Mouse (Mus musculus): Measurements from ENCODE around the gene Olfr1143. TPM values are rescaled to one million over a fixed set of nuclear protein-coding genes. Genes with fewer than 3 reads are reported as not detected.

Gene Olfr1143
- polyA plus RNA-seq (2015; fragmentation: Nextera tagmentation; extraction: Ambion mirVana): not detected in 2 replicates

DNA sequence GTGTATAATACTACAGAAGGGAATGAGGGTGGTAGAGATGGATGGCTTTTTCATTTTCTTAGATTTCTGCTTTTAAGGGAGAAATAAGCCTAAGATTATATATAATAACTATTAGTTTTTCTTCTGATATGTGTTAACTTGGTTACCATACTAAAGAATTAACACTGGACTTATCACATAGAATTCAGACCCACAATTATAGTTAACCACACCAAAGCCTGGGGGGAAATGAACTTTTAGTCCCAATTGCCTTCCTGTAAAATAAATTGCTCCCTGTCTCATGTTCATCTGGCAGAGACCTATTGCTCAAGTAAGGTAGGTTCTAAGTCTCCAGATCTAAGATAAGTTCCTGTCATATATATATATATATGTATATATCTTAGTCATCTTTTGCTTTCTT lies at the start of gene Olfr1143:
TSS of gene Olfr1143 (plus strand) at position 301 of the 400 bp plus-strand sequence.
- no peak within 1 kb of the TSS for H3K9ac ChIP-seq (ENCODE audit: low read depth, low read length)
- H3K36me3 ChIP-seq (ENCODE audit: control insufficient read depth, insufficient read depth, low read length): no peaks in the 10 kb centered on the region
- H3K9me3 ChIP-seq (replicated peaks; ENCODE audit: control insufficient read depth, low read length, poor library complexity, severe bottlenecking): no peaks in the 10 kb centered on the region
- no peak within 1 kb of the TSS for H3K4me2 ChIP-seq (ENCODE audit: low read length)
- no peaks in the 10 kb centered on the region for H3K27me3 ChIP-seq (ENCODE audit: control insufficient read depth, insufficient read depth, low read depth, low read length)
- no peak within 1 kb of the TSS for H3K27ac ChIP-seq (ENCODE audit: low read length)
- no peak for ATAC-seq
- no peak within 1 kb of the TSS for H3K4me3 ChIP-seq (ENCODE audit: low read depth, low read length)
- no peaks in the 10 kb centered on the region for H3K4me1 ChIP-seq (ENCODE audit: control insufficient read depth, insufficient read depth, low read length)

DNA sequence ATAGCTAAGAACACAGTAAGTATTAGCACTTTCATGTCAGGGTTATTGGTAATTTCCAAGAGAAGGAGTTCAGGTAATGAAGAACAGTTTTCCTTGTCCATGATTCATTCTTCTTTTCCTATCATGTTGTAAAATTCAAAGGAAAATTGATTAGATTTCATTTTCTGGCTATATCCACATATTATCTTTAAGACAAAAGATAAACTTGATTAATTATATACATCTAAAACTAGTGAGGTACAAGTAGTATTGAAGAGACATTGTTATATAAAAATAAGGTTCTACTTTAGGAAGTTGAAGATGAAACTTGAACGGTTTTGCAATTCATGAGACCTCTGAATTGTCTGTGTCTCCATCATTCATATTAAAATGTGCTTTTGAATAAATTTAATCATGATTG lies 46.5 kb upstream of the Olfr1143 start, which contains the start of gene Olfr1141:
TSS of gene Olfr1141 (minus strand) at position 101 of the 400 bp plus-strand sequence.
- H3K27ac ChIP-seq (ENCODE audit: low read length): no peak within 1 kb of the TSS
- H3K27me3 ChIP-seq (ENCODE audit: control insufficient read depth, insufficient read depth, low read depth, low read length): no peaks in the 10 kb centered on the region
- no peaks in the 10 kb centered on the region for H3K4me1 ChIP-seq (ENCODE audit: control insufficient read depth, insufficient read depth, low read length)
- WGBS: 90% methylated on average over 1 of the region's 1 CpGs
- no peak within 1 kb of the TSS for H3K4me3 ChIP-seq (ENCODE audit: low read depth, low read length)
- no peak within 1 kb of the TSS for H3K4me2 ChIP-seq (ENCODE audit: low read length)
- no peak for ATAC-seq
- no peak within 1 kb of the TSS for H3K9ac ChIP-seq (ENCODE audit: low read depth, low read length)
- H3K9me3 ChIP-seq (replicated peaks; ENCODE audit: control insufficient read depth, low read length, poor library complexity, severe bottlenecking): no peaks in the 10 kb centered on the region
- no peaks in the 10 kb centered on the region for H3K36me3 ChIP-seq (ENCODE audit: control insufficient read depth, insufficient read depth, low read length)

DNA sequence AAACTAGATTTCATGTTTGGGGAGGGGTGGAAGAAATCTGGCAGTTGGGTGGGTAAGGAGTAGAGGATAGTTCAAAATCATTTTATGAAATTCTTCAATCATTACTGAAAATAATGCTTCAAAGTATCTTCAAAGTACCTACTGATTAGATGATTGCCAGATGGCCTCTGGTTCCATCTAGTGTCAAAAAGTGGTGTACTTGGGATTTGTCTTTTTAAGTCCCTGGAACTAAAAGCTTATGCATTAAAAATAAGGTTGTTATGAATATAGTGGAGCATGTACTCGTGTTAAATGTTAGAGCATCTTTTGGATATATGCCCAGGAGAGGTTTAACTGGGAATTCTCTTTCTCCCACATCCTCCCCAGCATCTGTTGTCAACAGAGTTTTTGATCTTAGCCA lies 24.2 kb upstream of the Olfr1143 start:
- H3K4me1 ChIP-seq (ENCODE audit: control insufficient read depth, insufficient read depth, low read length): no peaks in the 10 kb centered on the region
- H3K27me3 ChIP-seq (ENCODE audit: control insufficient read depth, insufficient read depth, low read depth, low read length): no peaks in the 10 kb centered on the region
- H3K27ac ChIP-seq (ENCODE audit: low read length): no peak overlapping the region
- no peak overlapping the region for H3K4me2 ChIP-seq (ENCODE audit: low read length)
- H3K9me3 ChIP-seq (replicated peaks; ENCODE audit: control insufficient read depth, low read length, poor library complexity, severe bottlenecking): no peaks in the 10 kb centered on the region
- H3K36me3 ChIP-seq (ENCODE audit: control insufficient read depth, insufficient read depth, low read length): no peaks in the 10 kb centered on the region
- 47% methylated on average over 1 of the region's 1 CpGs for WGBS
- H3K9ac ChIP-seq (ENCODE audit: low read depth, low read length): no peak overlapping the region
- ATAC-seq: no peak
- H3K4me3 ChIP-seq (ENCODE audit: low read depth, low read length): no peak overlapping the region

- H3K4me2 ChIP-seq (ENCODE audit: low read length): no peak within 1 kb of the TSS
- H3K9ac ChIP-seq (ENCODE audit: low read depth, low read length): no peak within 1 kb of the TSS
- ATAC-seq: no peak
- H3K27me3 ChIP-seq (ENCODE audit: control insufficient read depth, insufficient read depth, low read depth, low read length): no peaks in the 10 kb centered on the region
- H3K27ac ChIP-seq (ENCODE audit: low read length): no peak within 1 kb of the TSS
- 77% methylated on average over 4 of the region's 4 CpGs for WGBS
- no peaks in the 10 kb centered on the region for H3K36me3 ChIP-seq (ENCODE audit: control insufficient read depth, insufficient read depth, low read length)
- H3K4me1 ChIP-seq (ENCODE audit: control insufficient read depth, insufficient read depth, low read length): no peaks in the 10 kb centered on the region
- H3K4me3 ChIP-seq (ENCODE audit: low read depth, low read length): no peak within 1 kb of the TSS
- H3K9me3 ChIP-seq (replicated peaks; ENCODE audit: control insufficient read depth, low read length, poor library complexity, severe bottlenecking): no peaks in the 10 kb centered on the region
These were observed 21.2 kb upstream of the Olfr1143 start, which contains the start of gene Olfr152 for GRCm38 (mm10) chr2:87779183-87779582. TSS of gene Olfr152 (plus strand) at chr2:87779483.

- no peak within 1 kb of the TSS for H3K27ac ChIP-seq (ENCODE audit: low read length)
- no peaks in the 10 kb centered on the region for H3K36me3 ChIP-seq (ENCODE audit: control insufficient read depth, insufficient read depth, low read length)
- no peaks in the 10 kb centered on the region for H3K27me3 ChIP-seq (ENCODE audit: control insufficient read depth, insufficient read depth, low read depth, low read length)
- H3K9me3 ChIP-seq (replicated peaks; ENCODE audit: control insufficient read depth, low read length, poor library complexity, severe bottlenecking): no peaks in the 10 kb centered on the region
- H3K9ac ChIP-seq (ENCODE audit: low read depth, low read length): no peak within 1 kb of the TSS
- no peak within 1 kb of the TSS for H3K4me3 ChIP-seq (ENCODE audit: low read depth, low read length)
- ATAC-seq: no peak
- WGBS: 78% methylated on average over 1 of the region's 1 CpGs
- H3K4me1 ChIP-seq (ENCODE audit: control insufficient read depth, insufficient read depth, low read length): no peaks in the 10 kb centered on the region
- H3K4me2 ChIP-seq (ENCODE audit: low read length): no peak within 1 kb of the TSS
These were observed 9.1 kb downstream of the Olfr1143 start, which contains the start of gene Olfr1145 for GRCm38 (mm10) chr2:87809522-87809921. TSS of gene Olfr1145 (plus strand) at chr2:87809822.

GRCm38 (mm10) chr2:87830233-87830632 lies 29.8 kb downstream of the Olfr1143 start, which contains the start of gene Olfr1148:
TSS of gene Olfr1148 (plus strand) at chr2:87830533.
- Histone ChIP-seq H3K27me3 (ENCODE audit: control insufficient read depth, insufficient read depth, low read depth, low read length) (no peaks in the 10 kb centered on the region), H3K27ac (ENCODE audit: low read length) (no peak within 1 kb of the TSS), H3K36me3 (ENCODE audit: control insufficient read depth, insufficient read depth, low read length) (no peaks in the 10 kb centered on the region), H3K9ac (ENCODE audit: low read depth, low read length) (no peak within 1 kb of the TSS), H3K9me3 (replicated peaks; ENCODE audit: control insufficient read depth, low read length, poor library complexity, severe bottlenecking) (no peaks in the 10 kb centered on the region), H3K4me3 (ENCODE audit: low read depth, low read length) (no peak within 1 kb of the TSS), H3K4me1 (ENCODE audit: control insufficient read depth, insufficient read depth, low read length) (no peaks in the 10 kb centered on the region), H3K4me2 (ENCODE audit: low read length) (no peak within 1 kb of the TSS)
- WGBS: 97% methylated on average over 1 of the region's 1 CpGs
- ATAC-seq: no peak

DNA sequence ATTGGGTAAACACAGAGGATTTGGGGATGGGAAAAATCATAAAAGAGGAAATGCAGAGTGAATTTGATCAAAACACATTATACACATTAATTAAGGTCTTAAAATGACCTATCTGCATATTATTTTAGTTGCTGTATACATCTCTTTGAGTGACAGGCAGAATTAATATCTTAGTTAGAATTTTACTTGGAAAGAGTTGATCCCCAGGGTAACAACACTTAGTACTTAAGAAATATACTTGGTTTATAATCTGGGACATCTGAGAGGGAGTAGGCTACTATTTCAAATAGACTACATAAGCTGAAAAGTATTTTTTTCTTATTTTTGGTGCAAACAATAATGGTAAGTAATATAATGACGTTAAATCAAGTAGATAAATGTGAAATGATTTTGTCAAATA lies 43.3 kb downstream of the Olfr1143 start, which contains the start of gene Olfr1150-ps1:
TSS of gene Olfr1150-ps1 (plus strand) at position 301 of the 400 bp plus-strand sequence.
- no peak within 1 kb of the TSS for H3K4me2 ChIP-seq (ENCODE audit: low read length)
- no peaks in the 10 kb centered on the region for H3K9me3 ChIP-seq (replicated peaks; ENCODE audit: control insufficient read depth, low read length, poor library complexity, severe bottlenecking)
- no peak within 1 kb of the TSS for H3K4me3 ChIP-seq (ENCODE audit: low read depth, low read length)
- H3K36me3 ChIP-seq (ENCODE audit: control insufficient read depth, insufficient read depth, low read length): no peaks in the 10 kb centered on the region
- H3K4me1 ChIP-seq (ENCODE audit: control insufficient read depth, insufficient read depth, low read length): no peaks in the 10 kb centered on the region
- H3K27me3 ChIP-seq (ENCODE audit: control insufficient read depth, insufficient read depth, low read depth, low read length): no peaks in the 10 kb centered on the region
- WGBS: 86% methylated on average over 1 of the region's 1 CpGs
- no peak within 1 kb of the TSS for H3K9ac ChIP-seq (ENCODE audit: low read depth, low read length)
- no peak within 1 kb of the TSS for H3K27ac ChIP-seq (ENCODE audit: low read length)
- no peak for ATAC-seq

Other genes starting within 250 kb of the Olfr1143 start
- gene Olfr1129, start 226.7 kb upstream of the Olfr1143 start, polyA plus RNA-seq (2015; fragmentation: Nextera tagmentation; extraction: Ambion mirVana): not detected in 2 replicates
- not detected in 2 replicates for gene Olfr1130, start 194.4 kb upstream of the Olfr1143 start, polyA plus RNA-seq (2015; fragmentation: Nextera tagmentation; extraction: Ambion mirVana)
- gene Olfr1131, start 173.5 kb upstream of the Olfr1143 start, polyA plus RNA-seq (2015; fragmentation: Nextera tagmentation; extraction: Ambion mirVana): not detected in 2 replicates
- not detected in 2 replicates for gene Olfr1132, start 163.1 kb upstream of the Olfr1143 start, polyA plus RNA-seq (2015; fragmentation: Nextera tagmentation; extraction: Ambion mirVana)
- gene Olfr1133, start 153.2 kb upstream of the Olfr1143 start, polyA plus RNA-seq (2015; fragmentation: Nextera tagmentation; extraction: Ambion mirVana): not detected in 2 replicates
- gene Olfr1134, start 142.1 kb upstream of the Olfr1143 start, polyA plus RNA-seq (2015; fragmentation: Nextera tagmentation; extraction: Ambion mirVana): not detected in 2 replicates
- gene Olfr1135, start 126.9 kb upstream of the Olfr1143 start, polyA plus RNA-seq (2015; fragmentation: Nextera tagmentation; extraction: Ambion mirVana): not detected in 2 replicates
- not detected in 2 replicates for gene Olfr1136, start 106.6 kb upstream of the Olfr1143 start, polyA plus RNA-seq (2015; fragmentation: Nextera tagmentation; extraction: Ambion mirVana)
- not detected in 2 replicates for gene Olfr1137, start 87.4 kb upstream of the Olfr1143 start, polyA plus RNA-seq (2015; fragmentation: Nextera tagmentation; extraction: Ambion mirVana)
- gene Olfr1138, start 60.6 kb upstream of the Olfr1143 start, polyA plus RNA-seq (2015; fragmentation: Nextera tagmentation; extraction: Ambion mirVana): not detected in 2 replicates
- not detected in 2 replicates for gene Olfr1140, start 56.8 kb upstream of the Olfr1143 start, polyA plus RNA-seq (2015; fragmentation: Nextera tagmentation; extraction: Ambion mirVana)
- not detected in 2 replicates for gene Olfr1141, start 46.6 kb upstream of the Olfr1143 start, polyA plus RNA-seq (2015; fragmentation: Nextera tagmentation; extraction: Ambion mirVana)
- gene Olfr152, start 21.1 kb upstream of the Olfr1143 start, polyA plus RNA-seq (2015; fragmentation: Nextera tagmentation; extraction: Ambion mirVana): not detected in 2 replicates
- gene Olfr1145, start 9.2 kb downstream of the Olfr1143 start, polyA plus RNA-seq (2015; fragmentation: Nextera tagmentation; extraction: Ambion mirVana): not detected in 2 replicates
- not detected in 2 replicates for gene Olfr1148, start 29.9 kb downstream of the Olfr1143 start, polyA plus RNA-seq (2015; fragmentation: Nextera tagmentation; extraction: Ambion mirVana)
- not detected in 2 replicates for gene Olfr1150-ps1, start 43.4 kb downstream of the Olfr1143 start, polyA plus RNA-seq (2015; fragmentation: Nextera tagmentation; extraction: Ambion mirVana)
- gene Olfr1151, start 55.3 kb downstream of the Olfr1143 start, polyA plus RNA-seq (2015; fragmentation: Nextera tagmentation; extraction: Ambion mirVana): not detected in 2 replicates
- gene Olfr1152, start 65.9 kb downstream of the Olfr1143 start, polyA plus RNA-seq (2015; fragmentation: Nextera tagmentation; extraction: Ambion mirVana): not detected in 2 replicates
- gene Olfr1153, start 94.4 kb downstream of the Olfr1143 start, polyA plus RNA-seq (2015; fragmentation: Nextera tagmentation; extraction: Ambion mirVana): not detected in 2 replicates
- gene Olfr1154, start 104.6 kb downstream of the Olfr1143 start, polyA plus RNA-seq (2015; fragmentation: Nextera tagmentation; extraction: Ambion mirVana): not detected in 2 replicates
- not detected in 2 replicates for gene Olfr1155, start 144.5 kb downstream of the Olfr1143 start, polyA plus RNA-seq (2015; fragmentation: Nextera tagmentation; extraction: Ambion mirVana)
- not detected in 2 replicates for gene Olfr1156, start 152.5 kb downstream of the Olfr1143 start, polyA plus RNA-seq (2015; fragmentation: Nextera tagmentation; extraction: Ambion mirVana)
- not detected in 2 replicates for gene Olfr1157, start 167.7 kb downstream of the Olfr1143 start, polyA plus RNA-seq (2015; fragmentation: Nextera tagmentation; extraction: Ambion mirVana)
- gene Olfr74, start 174.1 kb downstream of the Olfr1143 start, polyA plus RNA-seq (2015; fragmentation: Nextera tagmentation; extraction: Ambion mirVana): not detected in 2 replicates
- not detected in 2 replicates for gene Olfr1158, start 189.5 kb downstream of the Olfr1143 start, polyA plus RNA-seq (2015; fragmentation: Nextera tagmentation; extraction: Ambion mirVana)
- gene Olfr1160, start 207.7 kb downstream of the Olfr1143 start, polyA plus RNA-seq (2015; fragmentation: Nextera tagmentation; extraction: Ambion mirVana): not detected in 2 replicates
- not detected in 2 replicates for gene Olfr1161, start 222.2 kb downstream of the Olfr1143 start, polyA plus RNA-seq (2015; fragmentation: Nextera tagmentation; extraction: Ambion mirVana)
- not detected in 2 replicates for gene Olfr73, start 237.1 kb downstream of the Olfr1143 start, polyA plus RNA-seq (2015; fragmentation: Nextera tagmentation; extraction: Ambion mirVana)